Comparison of ENCODE assay signal across 17 mouse cellular contexts in the genomic region with DNA sequence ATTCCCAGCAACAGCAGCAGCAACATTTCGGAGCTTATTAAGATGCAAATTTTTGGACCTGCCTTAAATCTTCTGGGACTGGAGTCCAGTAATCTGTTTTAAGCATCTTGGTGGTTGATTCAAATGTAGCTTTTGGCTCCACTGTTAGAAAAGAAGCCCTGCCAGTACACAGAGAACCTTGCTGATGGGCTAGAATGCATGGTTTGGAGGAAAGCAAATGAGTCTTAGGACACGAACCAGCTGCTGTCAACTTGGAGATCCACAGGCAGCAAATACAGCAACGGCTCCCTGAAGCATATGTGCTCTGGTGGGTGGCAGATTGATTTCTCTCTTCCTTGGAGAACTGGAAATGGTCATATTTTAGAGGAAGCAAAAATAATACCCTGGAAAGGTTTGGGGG. TPM values are rescaled to one million over a fixed set of nuclear protein-coding genes. Genes with fewer than 3 reads are reported as not detected.
"Had no signal": no experiment of that assay in that cellular context is flagged by ENCODE, and none has a peak within 500 bp of the region (broad histone marks: within the 10 kb centered on the region; RNA-seq: fewer than 3 reads in every experiment).

No protein-coding gene starts in this region.

- H3K4me2 ChIP-seq: intestine, embryonic 15.5 days; liver, embryonic 13.5 days; neural tube, embryonic 12.5 days; neural tube, embryonic 15.5 days had no signal

- H3K9ac ChIP-seq: intestine, embryonic 15.5 days; liver, embryonic 13.5 days; neural tube, embryonic 12.5 days; neural tube, embryonic 15.5 days had no signal

- H3K27ac ChIP-seq: intestine, embryonic 15.5 days; left cerebral cortex, adult 2 months; liver, embryonic 13.5 days; midbrain, embryonic 10.5 days; neural tube, embryonic 12.5 days; neural tube, embryonic 15.5 days had no signal

- ATAC-seq: intestine, embryonic 15.5 days; lung, postnatal 0 days had no signal

- H3K9me3 ChIP-seq: intestine, embryonic 15.5 days; liver, embryonic 13.5 days; midbrain, embryonic 10.5 days; neural tube, embryonic 12.5 days; neural tube, embryonic 15.5 days had no signal

- DNase-seq: kidney, adult 18-20 months; liver, embryonic 13.5 days; lung, adult 2 months; lung, postnatal 36 days; midbrain, embryonic 14.5 days; thymus, adult 18-20 months; thymus, postnatal 36 days had no signal

- H3K36me3 ChIP-seq: intestine, embryonic 15.5 days; liver, embryonic 13.5 days; midbrain, embryonic 10.5 days; neural tube, embryonic 12.5 days; neural tube, embryonic 15.5 days had no signal

- H3K27me3 ChIP-seq: intestine, embryonic 15.5 days; liver, embryonic 13.5 days; megakaryocyte, embryonic 14.5 days; neural tube, embryonic 12.5 days; neural tube, embryonic 15.5 days had no signal

- H3K4me1 ChIP-seq: intestine, embryonic 15.5 days; liver, embryonic 13.5 days; megakaryocyte, embryonic 14.5 days; neural tube, embryonic 12.5 days had no signal

- H3K4me3 ChIP-seq: intestine, embryonic 15.5 days; left cerebral cortex, adult 2 months; liver, embryonic 13.5 days; megakaryocyte, embryonic 14.5 days; midbrain, embryonic 10.5 days; neural tube, embryonic 12.5 days; neural tube, embryonic 15.5 days had no signal

RNA-seq across cellular contexts. Expression of a gene that starts 4.8 kb away (rescaled TPM):
- polyA plus RNA-seq: liver, adult 2 months; small intestine, adult 2 months; spleen, adult 2 months had no signal
